Mouse (Mus musculus): ENCODE results near the gene Grik3.
A peak's percentile ranks its signal among the peaks of the same experiment; 100 is the strongest.

Grik3 gene

GRCm38 (mm10) chr4:125539617-125540016, 49.1 kb downstream of the Grik3 start:
- ATAC-seq (ENCODE audit: insufficient number of reproducible peaks, low FRiP score, low TSS enrichment): no peak

GRCm38 (mm10) chr4:125543171-125543570, 52.7 kb downstream of the Grik3 start:
- ATAC-seq (ENCODE audit: insufficient number of reproducible peaks, low FRiP score, low TSS enrichment): no peak

GRCm38 (mm10) chr4:125544947-125545767, 54.7 kb downstream of the Grik3 start:
- no peak for ATAC-seq (ENCODE audit: insufficient number of reproducible peaks, low FRiP score, low TSS enrichment)

GRCm38 (mm10) chr4:125545768-125546220, 55.3 kb downstream of the Grik3 start:
- ATAC-seq (ENCODE audit: insufficient number of reproducible peaks, low FRiP score, low TSS enrichment): no peak

GRCm38 (mm10) chr4:125548190-125548589, 57.7 kb downstream of the Grik3 start:
- ATAC-seq (ENCODE audit: insufficient number of reproducible peaks, low FRiP score, low TSS enrichment): no peak

GRCm38 (mm10) chr4:125553754-125554153, 63.3 kb downstream of the Grik3 start:
- ATAC-seq (ENCODE audit: insufficient number of reproducible peaks, low FRiP score, low TSS enrichment): no peak

- ATAC-seq (ENCODE audit: insufficient number of reproducible peaks, low FRiP score, low TSS enrichment): peak; percentile 16; the same call in 1 of the 2 replicates
Measured at GRCm38 (mm10) chr4:125556405-125557308, 66.2 kb downstream of the Grik3 start.

GRCm38 (mm10) chr4:125559564-125559963, 69.1 kb downstream of the Grik3 start:
- ATAC-seq (ENCODE audit: insufficient number of reproducible peaks, low FRiP score, low TSS enrichment): peak; percentile 52; the same call in 1 of the 2 replicates

GRCm38 (mm10) chr4:125560806-125561205, 70.3 kb downstream of the Grik3 start:
- no peak for ATAC-seq (ENCODE audit: insufficient number of reproducible peaks, low FRiP score, low TSS enrichment)

- ATAC-seq (ENCODE audit: insufficient number of reproducible peaks, low FRiP score, low TSS enrichment): no peak
Measured at GRCm38 (mm10) chr4:125563579-125563978, 73.1 kb downstream of the Grik3 start.

GRCm38 (mm10) chr4:125564008-125564710, 73.7 kb downstream of the Grik3 start:
- no peak for ATAC-seq (ENCODE audit: insufficient number of reproducible peaks, low FRiP score, low TSS enrichment)

- no peak for ATAC-seq (ENCODE audit: insufficient number of reproducible peaks, low FRiP score, low TSS enrichment)
Measured at GRCm38 (mm10) chr4:125565711-125566439, 75.4 kb downstream of the Grik3 start.

GRCm38 (mm10) chr4:125568210-125568609, 77.7 kb downstream of the Grik3 start:
- no peak for ATAC-seq (ENCODE audit: insufficient number of reproducible peaks, low FRiP score, low TSS enrichment)

- ATAC-seq (ENCODE audit: insufficient number of reproducible peaks, low FRiP score, low TSS enrichment): no peak
Measured at GRCm38 (mm10) chr4:125571651-125572311, 81.3 kb downstream of the Grik3 start.

GRCm38 (mm10) chr4:125572312-125572663, 81.8 kb downstream of the Grik3 start:
- ATAC-seq (ENCODE audit: insufficient number of reproducible peaks, low FRiP score, low TSS enrichment): no peak

GRCm38 (mm10) chr4:125573000-125573399, 82.5 kb downstream of the Grik3 start:
- ATAC-seq (ENCODE audit: insufficient number of reproducible peaks, low FRiP score, low TSS enrichment): no peak

GRCm38 (mm10) chr4:125573951-125574675, 83.6 kb downstream of the Grik3 start:
- no peak for ATAC-seq (ENCODE audit: insufficient number of reproducible peaks, low FRiP score, low TSS enrichment)

- ATAC-seq (ENCODE audit: insufficient number of reproducible peaks, low FRiP score, low TSS enrichment): no peak
Measured at GRCm38 (mm10) chr4:125580336-125580735, 89.8 kb downstream of the Grik3 start.

GRCm38 (mm10) chr4:125583272-125583671, 92.8 kb downstream of the Grik3 start:
- no peak for ATAC-seq (ENCODE audit: insufficient number of reproducible peaks, low FRiP score, low TSS enrichment)

Data from cerebellum, adult (tissue).